ENCODE assay signal across 31 mouse cellular contexts in the genomic region with DNA sequence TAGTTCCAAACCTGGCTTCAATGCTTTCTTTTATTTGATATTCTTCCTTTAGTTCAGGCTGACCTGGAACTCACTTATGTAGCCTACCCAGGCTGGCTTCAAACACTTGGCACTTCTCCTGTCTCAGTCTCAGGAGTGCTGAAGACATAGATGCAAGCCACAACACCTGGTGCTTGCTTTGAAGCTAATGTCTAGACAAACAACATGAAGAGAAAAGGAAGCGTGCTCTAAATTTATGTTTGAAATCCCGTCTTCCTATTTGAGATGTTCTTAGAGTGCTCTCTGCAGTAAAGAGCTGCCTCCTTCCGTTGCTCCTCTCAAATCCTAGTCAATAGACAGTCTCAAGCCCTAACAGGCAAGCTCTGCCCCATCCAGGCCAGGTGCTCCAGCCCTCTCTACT.
A peak's percentile ranks its signal among the peaks of the same experiment; 100 is the strongest.
DNase-seq lines count a peak whose midpoint lies in the region; ATAC-seq and TF ChIP-seq lines count a peak whose summit lies in the region.
"Had no signal": no experiment of that assay in that cellular context is flagged by ENCODE, and none has a peak within 500 bp of the region (broad histone marks: within the 10 kb centered on the region; RNA-seq: fewer than 3 reads in every experiment).

No protein-coding gene starts in this region.

- intact Hi-C loops in heart, postnatal 25 days (cut with DNase I), result no loop called here

- peaks cover 43% of the 10 kb centered on the region for H3K4me1 ChIP-seq in forebrain, embryonic 10.5 days
- H3K4me1 ChIP-seq in forebrain, embryonic 14.5 days (ENCODE audit: control insufficient read depth, insufficient read depth, low read length), result peaks cover 9% of the 10 kb centered on the region
- H3K4me1 ChIP-seq in kidney, postnatal 0 days (replicated peaks; ENCODE audit: insufficient read depth, low read length), result peaks cover 11% of the 10 kb centered on the region
- H3K4me1 ChIP-seq in thymus, adult 2 months (replicated peaks; ENCODE audit: control insufficient read depth, insufficient read depth, low read length), result peaks cover 10% of the 10 kb centered on the region

- no peak overlapping the region for H3K4me2 ChIP-seq in forebrain, embryonic 14.5 days (ENCODE audit: low read length)
- H3K4me2 ChIP-seq in kidney, postnatal 0 days (ENCODE audit: low read length), result no peak overlapping the region
- H3K4me2 ChIP-seq: embryonic facial prominence, embryonic 13.5 days; forebrain, embryonic 12.5 days; heart, embryonic 13.5 days; hindbrain, embryonic 12.5 days; limb, embryonic 12.5 days; liver, embryonic 15.5 days; lung, embryonic 14.5 days; neural tube, embryonic 13.5 days had no signal

- no peak overlapping the region for H3K9ac ChIP-seq in forebrain, embryonic 14.5 days (ENCODE audit: low read length)
- no peak overlapping the region for H3K9ac ChIP-seq in kidney, postnatal 0 days (ENCODE audit: low read depth, low read length)
- H3K9ac ChIP-seq: embryonic facial prominence, embryonic 13.5 days; forebrain, embryonic 12.5 days; heart, embryonic 13.5 days; hindbrain, embryonic 12.5 days; limb, embryonic 12.5 days; liver, embryonic 15.5 days; lung, embryonic 14.5 days; neural tube, embryonic 13.5 days had no signal

- DNase-seq in forebrain, embryonic 10.5 days (ENCODE audit: extremely low spot score, low spot score), result no peak
- DNase-seq in forebrain, embryonic 14.5 days (ENCODE audit: low spot score), result no peak
- no peak for DNase-seq in kidney, postnatal 0 days (ENCODE audit: low spot score)
- DNase-seq in kidney, adult 18-20 months, result no peak
- peak; percentile 33 for DNase-seq in thymus, adult 2 months
- DNase-seq in thymus, postnatal 36 days, result peak; percentile 17 to 29
- no peak for DNase-seq in heart, postnatal 25 days (ENCODE audit: low spot score)
- DNase-seq in yolk sac, embryonic 10.5 days (ENCODE audit: low spot score), result no peak
- DNase-seq: adrenal gland, postnatal 14 days; cerebellum, adult 11-12 months; cerebellum, adult 9-11 months; embryo, embryonic 11 days; gastrocnemius, postnatal 10 days; heart, postnatal 10 days; kidney, postnatal 14 days; lung, embryonic 14.5 days; right cerebral cortex, postnatal 14 days had no signal

- no peak for ATAC-seq in forebrain, embryonic 14.5 days
- no peak for ATAC-seq in kidney, postnatal 0 days (replicated peaks; ENCODE audit: low FRiP score, low read depth)
- ATAC-seq: Patski had no signal

- no peak for TF ChIP-seq POLR2A in thymus, adult 2 months (IDR thresholded peaks at IDR 0.05; ENCODE audit: control insufficient read depth, extremely low read depth, insufficient read depth, low read length, poor library complexity)

- no peaks in the 10 kb centered on the region for H3K9me3 ChIP-seq in forebrain, embryonic 10.5 days
- H3K9me3 ChIP-seq in forebrain, embryonic 14.5 days (replicated peaks; ENCODE audit: control insufficient read depth, low read length), result no peaks in the 10 kb centered on the region
- H3K9me3 ChIP-seq in kidney, postnatal 0 days (replicated peaks; ENCODE audit: low read length), result no peaks in the 10 kb centered on the region
- H3K9me3 ChIP-seq: embryonic facial prominence, embryonic 13.5 days; forebrain, embryonic 12.5 days; G1E; heart, embryonic 13.5 days; hindbrain, embryonic 12.5 days; limb, embryonic 12.5 days; liver, embryonic 15.5 days; midbrain, embryonic 10.5 days; neural tube, embryonic 13.5 days had no signal

- WGBS in forebrain, embryonic 10.5 days, result 88% methylated on average over 3 of the region's 3 CpGs
- 85% methylated on average over 3 of the region's 3 CpGs for WGBS in forebrain, embryonic 14.5 days
- 69% methylated on average over 3 of the region's 3 CpGs for WGBS in kidney, postnatal 0 days
- 7% methylated on average over 3 of the region's 3 CpGs for WGBS in thymus, adult 2 months

- peak overlapping the region; percentile 63; the same call in 1 of the 2 replicates for H3K27ac ChIP-seq in forebrain, embryonic 10.5 days
- H3K27ac ChIP-seq in forebrain, embryonic 14.5 days (ENCODE audit: low read depth, low read length), result no peak overlapping the region
- 0 out of 2 replicates have a peak overlapping the region, but pooled peaks have one; percentile 77 for H3K27ac ChIP-seq in kidney, postnatal 0 days
- H3K27ac ChIP-seq in thymus, adult 2 months (ENCODE audit: control insufficient read depth, insufficient read depth, low read length), result no peak overlapping the region
- H3K27ac ChIP-seq: embryonic facial prominence, embryonic 13.5 days; forebrain, embryonic 12.5 days; heart, embryonic 13.5 days; hindbrain, embryonic 12.5 days; layer of hippocampus, adult 2 months; left cerebral cortex, adult 2 months; limb, embryonic 12.5 days; liver, embryonic 15.5 days; neural tube, embryonic 13.5 days had no signal

- no peak overlapping the region for H3K4me3 ChIP-seq in forebrain, embryonic 10.5 days
- H3K4me3 ChIP-seq in forebrain, embryonic 14.5 days (ENCODE audit: low read depth, low read length), result no peak overlapping the region
- no peak overlapping the region for H3K4me3 ChIP-seq in kidney, postnatal 0 days (replicated peaks; ENCODE audit: low read depth, low read length)
- no peak overlapping the region for H3K4me3 ChIP-seq in thymus, adult 2 months (ENCODE audit: control insufficient read depth, insufficient read depth, low read length)
- H3K4me3 ChIP-seq: embryonic facial prominence, embryonic 13.5 days; erythroblast, embryonic 14.5 days; forebrain, embryonic 12.5 days; heart, embryonic 13.5 days; hindbrain, embryonic 12.5 days; layer of hippocampus, adult 2 months; left cerebral cortex, adult 2 months; limb, embryonic 12.5 days; liver, embryonic 15.5 days; midbrain, embryonic 10.5 days; myocyte; neural tube, embryonic 13.5 days had no signal

- no peak for TF ChIP-seq CTCF in kidney, postnatal 0 days (IDR thresholded peaks at IDR 0.05; ENCODE audit: low read depth)
- TF ChIP-seq CTCF in thymus, adult 2 months (IDR thresholded peaks at IDR 0.05; ENCODE audit: borderline replicate concordance, control insufficient read depth, extremely low read depth, insufficient read depth, low read length, poor library complexity), result no peak

- no peaks in the 10 kb centered on the region for H3K36me3 ChIP-seq in forebrain, embryonic 10.5 days (replicated peaks)
- no peaks in the 10 kb centered on the region for H3K36me3 ChIP-seq in forebrain, embryonic 14.5 days (ENCODE audit: control insufficient read depth, insufficient read depth, low read length)
- no peaks in the 10 kb centered on the region for H3K36me3 ChIP-seq in kidney, postnatal 0 days (ENCODE audit: insufficient read depth, low read length)
- no peaks in the 10 kb centered on the region for H3K36me3 ChIP-seq in thymus, adult 2 months (ENCODE audit: control insufficient read depth, insufficient read depth, low read length)
- H3K36me3 ChIP-seq: embryonic facial prominence, embryonic 13.5 days; forebrain, embryonic 12.5 days; G1E; heart, embryonic 13.5 days; hindbrain, embryonic 12.5 days; limb, embryonic 12.5 days; liver, embryonic 15.5 days; midbrain, embryonic 10.5 days; neural tube, embryonic 13.5 days had no signal

- peaks cover 29% of the 10 kb centered on the region for H3K27me3 ChIP-seq in forebrain, embryonic 10.5 days (ENCODE audit: poor library complexity, severe bottlenecking)
- H3K27me3 ChIP-seq in forebrain, embryonic 14.5 days (replicated peaks; ENCODE audit: control insufficient read depth, insufficient read depth, low read length), result no peaks in the 10 kb centered on the region
- no peaks in the 10 kb centered on the region for H3K27me3 ChIP-seq in kidney, postnatal 0 days (ENCODE audit: insufficient read depth, low read length)
- H3K27me3 ChIP-seq in thymus, adult 2 months (ENCODE audit: control insufficient read depth, insufficient read depth, low read length), result no peaks in the 10 kb centered on the region
- H3K27me3 ChIP-seq: embryonic facial prominence, embryonic 13.5 days; heart, embryonic 13.5 days; hindbrain, embryonic 12.5 days; limb, embryonic 12.5 days; liver, embryonic 15.5 days; neural tube, embryonic 13.5 days; Patski had no signal

Comparison
In these comparisons a context has a peak if more than half of its experiments do, and no peak if none do; other contexts are left out.
1. H3K27ac ChIP-seq: peak in forebrain, embryonic 10.5 days (single experiment) and kidney, postnatal 0 days (single experiment); none in forebrain, embryonic 14.5 days (single experiment) and thymus, adult 2 months (single experiment).
2. DNase-seq: peak in thymus, adult 2 months (single experiment) and thymus, postnatal 36 days (2 of 2); none in forebrain, embryonic 10.5 days (single experiment), forebrain, embryonic 14.5 days (single experiment), kidney, postnatal 0 days (single experiment), kidney, adult 18-20 months (single experiment), heart, postnatal 25 days (single experiment) and yolk sac, embryonic 10.5 days (single experiment).